Mouse (Mus musculus) MEL (cell line): Measurements from ENCODE around the gene Cenpn. TPM values are rescaled to one million over a fixed set of nuclear protein-coding genes. Genes with fewer than 3 reads are reported as not detected.

Source experiments
- DNase-seq: peaks from one replicate; pipeline ENCODE4 v3.0.0; 2011; ENCODE audit warnings: low read depth, low spot score
- H3K27ac ChIP-seq: 2 replicates; pipeline ENCODE4 v1.5.1; 2012; ENCODE audit warnings: low read depth, mild to moderate bottlenecking, control low read depth, low read length, moderate library complexity; ENCODE audit not compliant: control insufficient read depth
- H3K27me3 ChIP-seq, 2 experiments: fragments of 150-350 bp in 1 of 2; sonication (generic) in 1 of 2; 2 replicates each; pipeline ENCODE4 v1.6.1; 2012; ENCODE audit warnings: low read length in 2 of 2, mild to moderate bottlenecking in 2 of 2, improper control_type of control experiment in 1 of 2, moderate library complexity in 1 of 2; ENCODE audit not compliant: insufficient read depth in 2 of 2, control insufficient read depth in 1 of 2
- H3K36me3 ChIP-seq, 2 experiments: 2 replicates each; pipeline ENCODE4 v1.6.1; 2012 to 2014; ENCODE audit warnings: low read length in 2 of 2, improper control_type of control experiment in 1 of 2, inconsistent platforms in 1 of 2, mild to moderate bottlenecking in 1 of 2; ENCODE audit not compliant: insufficient read depth in 2 of 2, control insufficient read depth in 1 of 2
- H3K4me1 ChIP-seq, 2 experiments: fragments of 150-350 bp in 1 of 2; sonication (generic) in 1 of 2; 2 replicates each; pipeline ENCODE4 v1.6.1; 2012; ENCODE audit warnings: low read length in 2 of 2, improper control_type of control experiment in 1 of 2, mild to moderate bottlenecking in 1 of 2; ENCODE audit not compliant: insufficient read depth in 2 of 2, control insufficient read depth in 1 of 2
- H3K4me3 ChIP-seq, 2 experiments: fragments of 150-350 bp in 1 of 2; sonication (generic) in 1 of 2; 2 replicates each; pipeline ENCODE4 v1.5.1; 2012; ENCODE audit warnings: low read depth in 2 of 2, low read length in 2 of 2, mild to moderate bottlenecking in 2 of 2, moderate library complexity in 2 of 2, control low read depth in 1 of 2, improper control_type of control experiment in 1 of 2; ENCODE audit not compliant: control insufficient read depth in 1 of 2, insufficient read depth in 1 of 2
- H3K79me2 ChIP-seq: 2 replicates; pipeline ENCODE4 v1.6.1; 2012; ENCODE audit warnings: mild to moderate bottlenecking, low read length, moderate library complexity; ENCODE audit not compliant: control insufficient read depth, poor library complexity, insufficient read depth
- H3K9ac ChIP-seq: 2 replicates; pipeline ENCODE4 v1.6.1; 2012; ENCODE audit warnings: low read depth, mild to moderate bottlenecking, control low read depth, low read length, moderate library complexity; ENCODE audit not compliant: control insufficient read depth, poor library complexity, severe bottlenecking
- H3K9me3 ChIP-seq: fragments of 150-350 bp; sonication (generic); replicated peaks from 2 replicates; pipeline ENCODE4 v1.6.1; 2012; ENCODE audit warnings: mild to moderate bottlenecking, low read length, improper control_type of control experiment, moderate library complexity; ENCODE audit not compliant: insufficient read depth
- CHD1 ChIP-seq: IDR thresholded peaks from 2 replicates; pipeline ENCODE4 v1.6.1; 2012; ENCODE audit warnings: low read depth, mild to moderate bottlenecking, inconsistent platforms, low read length, improper control_type of control experiment
- ELF1 ChIP-seq: IDR thresholded peaks from 2 replicates; pipeline ENCODE4 v1.6.1; 2014; ENCODE audit warnings: low read depth, mild to moderate bottlenecking, inconsistent platforms, low read length, improper control_type of control experiment, moderate library complexity
- GABPA ChIP-seq: IDR thresholded peaks from 2 replicates; pipeline ENCODE4 v1.6.1; 2012; ENCODE audit warnings: low read depth, mild to moderate bottlenecking, inconsistent platforms, low read length, improper control_type of control experiment, moderate library complexity
- GATA1 ChIP-seq: IDR thresholded peaks from 2 replicates; pipeline ENCODE4 v1.6.1; 2011; ENCODE audit warnings: low read depth, low read length, improper control_type of control experiment
- KAT2A ChIP-seq: conservative IDR thresholded peaks from 2 replicates; pipeline ENCODE4 v1.6.1; 2012; ENCODE audit warnings: low read depth, low read length, improper control_type of control experiment, inconsistent platforms
- MAFK ChIP-seq: IDR thresholded peaks from 2 replicates; pipeline ENCODE4 v1.6.1; 2011; ENCODE audit warnings: low read depth, mild to moderate bottlenecking, low read length, improper control_type of control experiment, borderline replicate concordance
- MAX ChIP-seq: IDR thresholded peaks from 2 replicates; pipeline ENCODE4 v1.6.1; 2011; ENCODE audit warnings: low read length, improper control_type of control experiment
- MAZ ChIP-seq: IDR thresholded peaks from 2 replicates; pipeline ENCODE4 v1.6.1; 2012; ENCODE audit warnings: low read depth, mild to moderate bottlenecking, inconsistent platforms, low read length, improper control_type of control experiment
- MXI1 ChIP-seq: IDR thresholded peaks from 2 replicates; pipeline ENCODE4 v1.6.1; 2011; ENCODE audit warnings: mild to moderate bottlenecking, low read depth, low read length, improper control_type of control experiment
- MYB ChIP-seq: IDR thresholded peaks from 2 replicates; pipeline ENCODE4 v1.6.1; 2011; ENCODE audit warnings: mild to moderate bottlenecking, low read depth, low read length, improper control_type of control experiment
- NELFE ChIP-seq: IDR thresholded peaks from 2 replicates; pipeline ENCODE4 v1.6.1; 2011; ENCODE audit warnings: low read depth, low read length, improper control_type of control experiment
- NRF1 ChIP-seq: IDR thresholded peaks from 2 replicates; pipeline ENCODE4 v1.6.1; 2014; ENCODE audit warnings: low read depth, mild to moderate bottlenecking, inconsistent platforms, low read length, improper control_type of control experiment, moderate library complexity; ENCODE audit not compliant: poor library complexity, insufficient read depth, severe bottlenecking
- POLR2AphosphoS5 ChIP-seq: IDR thresholded peaks from 2 replicates; pipeline ENCODE4 v1.6.1; 2012; ENCODE audit warnings: low read depth, borderline replicate concordance, mild to moderate bottlenecking, inconsistent platforms, low read length, moderate library complexity, mixed read lengths
- RAD21 ChIP-seq: IDR thresholded peaks from 2 replicates; pipeline ENCODE4 v1.6.1; 2011; ENCODE audit warnings: mild to moderate bottlenecking, low read depth, low read length, improper control_type of control experiment
- RCOR1 ChIP-seq: IDR thresholded peaks from 2 replicates; pipeline ENCODE4 v1.6.1; 2012; ENCODE audit warnings: low read depth, mild to moderate bottlenecking, inconsistent platforms, low read length, improper control_type of control experiment
- SIN3A ChIP-seq: IDR thresholded peaks from 2 replicates; pipeline ENCODE4 v1.6.1; 2012; ENCODE audit warnings: low read length, improper control_type of control experiment, inconsistent platforms
- TAL1 ChIP-seq: IDR thresholded peaks from 2 replicates; pipeline ENCODE4 v1.6.1; 2012; ENCODE audit warnings: mild to moderate bottlenecking, inconsistent platforms, low read length, moderate library complexity, mixed read lengths
- TBP ChIP-seq: IDR thresholded peaks from 2 replicates; pipeline ENCODE4 v1.8.0; 2011; ENCODE audit warnings: low read depth, low read length, improper control_type of control experiment
- TCF12 ChIP-seq: IDR thresholded peaks from 2 replicates; pipeline ENCODE4 v1.6.1; 2014; ENCODE audit warnings: low read depth, mild to moderate bottlenecking, inconsistent platforms, low read length, improper control_type of control experiment, moderate library complexity
- UBTF ChIP-seq: IDR thresholded peaks from 2 replicates; pipeline ENCODE4 v1.6.1; 2012; ENCODE audit warnings: low read depth, mild to moderate bottlenecking, inconsistent platforms, low read length, improper control_type of control experiment, moderate library complexity, borderline replicate concordance; ENCODE audit not compliant: insufficient read depth
- ZC3H11A ChIP-seq: IDR thresholded peaks from 2 replicates; pipeline ENCODE4 v1.6.1; 2012; ENCODE audit warnings: low read depth, mild to moderate bottlenecking, inconsistent platforms, low read length, improper control_type of control experiment
- ZKSCAN1 ChIP-seq: IDR thresholded peaks from 2 replicates; pipeline ENCODE4 v1.6.1; 2012; ENCODE audit warnings: low read depth, mild to moderate bottlenecking, inconsistent platforms, low read length, improper control_type of control experiment, moderate library complexity
- ZMIZ1 ChIP-seq: IDR thresholded peaks from 2 replicates; pipeline ENCODE4 v1.6.1; 2012; ENCODE audit warnings: low read depth, mild to moderate bottlenecking, inconsistent platforms, low read length, improper control_type of control experiment, moderate library complexity
- ZNF384 ChIP-seq: IDR thresholded peaks from 2 replicates; pipeline ENCODE4 v1.6.1; 2012; ENCODE audit warnings: low read depth, mild to moderate bottlenecking, inconsistent platforms, low read length, improper control_type of control experiment
- polyA plus RNA-seq, 2 experiments: library from polyadenylated mRNA; stranded (reverse) in 1 of 2; unstranded in 1 of 2; fragments of >175 nt in 1 of 2; fragments of >200 nt in 1 of 2; gene quantifications; 2 replicates each; pipeline versions ENCODE4 v1.2.1 to v1.2.4; 2012; ENCODE audit warnings: low replicate concordance in 2 of 2, low read depth in 1 of 2; ENCODE audit not compliant: insufficient read length in 2 of 2, insufficient read depth in 1 of 2, missing spikeins in 1 of 2
- total RNA-seq: library from RNA; depleted of rRNA; stranded (reverse); fragments of 300-350 nt; gene quantifications from 2 replicates; pipeline ENCODE4 v1.2.3, GENCODE M21; 2012

The Cenpn gene
- total and polyA plus RNA-seq, 3 experiments: 41.8 to 59.5 TPM; not detected in 1

- Histone ChIP-seq H3K27me3 (no peaks in the 10 kb centered on the region; a peak in 1 of 4 replicates), H3K4me3 (no peak overlapping the region)
- no peak for TF ChIP-seq ZMIZ1
- TF ChIP-seq TBP: no peak
- no peak for TF ChIP-seq KAT2A
- no peak for TF ChIP-seq TAL1
- no peak for TF ChIP-seq UBTF
- no peak for TF ChIP-seq CHD1
- TF ChIP-seq MXI1: no peak
- TF ChIP-seq ZNF384: peak; percentile 73
- TF ChIP-seq ZKSCAN1: no peak
Measured at GRCm38 (mm10) chr8:116881396-116881795, 40.1 kb upstream of the Cenpn start.

DNA sequence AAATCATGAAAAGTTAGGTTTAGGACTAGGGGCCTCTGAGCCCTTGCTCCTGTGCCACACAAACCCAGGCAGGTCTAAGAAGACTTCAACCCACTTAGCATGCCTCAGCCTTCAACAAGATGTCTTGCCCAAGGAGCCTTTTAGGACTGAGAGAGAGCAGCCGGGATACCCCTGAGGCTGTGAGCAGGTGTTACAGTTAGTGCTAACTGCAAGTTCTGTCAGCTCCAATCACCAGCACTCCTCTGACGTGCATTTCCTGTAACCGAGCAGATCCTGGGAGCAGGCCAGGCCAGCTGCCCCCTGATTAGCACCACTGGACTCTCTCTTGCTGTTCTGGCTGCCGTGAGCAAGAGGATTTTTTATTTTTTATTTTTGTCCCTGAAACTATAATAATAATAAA lies 33.7 kb upstream of the Cenpn start:
- no peak for DNase-seq
- Histone ChIP-seq H3K9me3 (no peaks in the 10 kb centered on the region; the same call in 1 of the 2 replicates), H3K9ac (no peak overlapping the region), H3K27me3 (no peaks in the 10 kb centered on the region)
- TF ChIP-seq GATA1 (no peak), MXI1 (no peak), CHD1 (no peak), NELFE (no peak), MAFK (no peak), ZC3H11A (no peak), MYB (no peak), GABPA (no peak), ZKSCAN1 (no peak), TCF12 (no peak), RAD21 (no peak), NRF1 (no peak), UBTF (no peak), ELF1 (no peak), TAL1 (no peak), RCOR1 (no peak), POLR2AphosphoS5 (no peak), MAX (no peak), SIN3A (no peak), MAZ (no peak)
- TF ChIP-seq, all 39 proteins: peak for 0
- H3K4me3 ChIP-seq: no peak overlapping the region
- H3K36me3 ChIP-seq: peaks cover 0 to 2% of the 10 kb centered on the region in 2 experiments; a peak in 2 of 4 replicates
- no peak overlapping the region for H3K27ac ChIP-seq
- no peaks in the 10 kb centered on the region for H3K4me1 ChIP-seq
- H3K79me2 ChIP-seq: no peaks in the 10 kb centered on the region

More at GRCm38 (mm10) chr8:116881396-116881795, 40.1 kb upstream of the Cenpn start:
- Histone ChIP-seq H3K4me1 (no peaks in the 10 kb centered on the region), H3K27ac (no peak overlapping the region), H3K9ac (no peak overlapping the region), H3K9me3 (no peaks in the 10 kb centered on the region; the same call in 1 of the 2 replicates), H3K79me2 (no peaks in the 10 kb centered on the region), H3K36me3 (no peaks in the 10 kb centered on the region)
- no peak for DNase-seq
